Mouse (Mus musculus): ENCODE results near the gene Dhx15. TPM values are rescaled to one million over a fixed set of nuclear protein-coding genes. Genes with fewer than 3 reads are reported as not detected.
A peak's percentile ranks its signal among the peaks of the same experiment; 100 is the strongest.

Dhx15 gene
- polyA plus RNA-seq, 1 experiment from 2014 or later: 176 TPM

GRCm38 (mm10) chr5:52116404-52116803, 73.9 kb downstream of the Dhx15 start:
- peak overlapping the region; percentile 100 for H3K4me2 ChIP-seq (replicated peaks)
- no peak overlapping the region for H3K9ac ChIP-seq
- peak overlapping the region; percentile 72 for H3K4me3 ChIP-seq
- no peak overlapping the region for H3K27ac ChIP-seq
- peaks cover 57% of the 10 kb centered on the region for H3K27me3 ChIP-seq
- 5% methylated on average over 17 of the region's 17 CpGs for WGBS
- no peaks in the 10 kb centered on the region for H3K9me3 ChIP-seq
- ATAC-seq (ENCODE audit: low FRiP score, low read depth): peak; percentile 18; the same call in 1 of the 2 replicates
- H3K36me3 ChIP-seq: no peaks in the 10 kb centered on the region
- H3K4me1 ChIP-seq: peaks cover 38% of the 10 kb centered on the region

- Histone ChIP-seq H3K27me3 (peaks cover 62% of the 10 kb centered on the region), H3K27ac (no peak overlapping the region), H3K4me1 (peaks cover 38% of the 10 kb centered on the region), H3K4me2 (replicated peaks) (peak overlapping the region; percentile 100), H3K9ac (peak overlapping the region; percentile 65), H3K36me3 (no peaks in the 10 kb centered on the region), H3K9me3 (no peaks in the 10 kb centered on the region), H3K4me3 (peak overlapping the region; percentile 72)
- peak; percentile 81 for ATAC-seq (ENCODE audit: low FRiP score, low read depth)
- under 1% methylated on average over 53 of the region's 53 CpGs for WGBS
Measured at GRCm38 (mm10) chr5:52115821-52116317, 74.4 kb downstream of the Dhx15 start.

- H3K27me3 ChIP-seq: peaks cover 72% of the 10 kb centered on the region
- no peak for ATAC-seq (ENCODE audit: low FRiP score, low read depth)
Measured at GRCm38 (mm10) chr5:52114751-52115451, 75.4 kb downstream of the Dhx15 start.

GRCm38 (mm10) chr5:52113851-52114731, 76.2 kb downstream of the Dhx15 start:
- ATAC-seq (ENCODE audit: low FRiP score, low read depth): peak; percentile 21; the same call in 1 of the 2 replicates
- Histone ChIP-seq H3K27me3 (peaks cover 80% of the 10 kb centered on the region), H3K4me3 (peak overlapping the region; percentile 72), H3K4me2 (replicated peaks) (peak overlapping the region; percentile 100), H3K4me1 (peaks cover 38% of the 10 kb centered on the region), H3K9me3 (no peaks in the 10 kb centered on the region), H3K36me3 (no peaks in the 10 kb centered on the region), H3K9ac (peak overlapping the region; percentile 66), H3K27ac (no peak overlapping the region)
- WGBS: under 1% methylated on average over 53 of the region's 54 CpGs

More at GRCm38 (mm10) chr5:52114751-52115451, 75.4 kb downstream of the Dhx15 start:
- H3K27ac ChIP-seq: no peak overlapping the region
- peaks cover 38% of the 10 kb centered on the region for H3K4me1 ChIP-seq
- H3K9me3 ChIP-seq: no peaks in the 10 kb centered on the region
- H3K9ac ChIP-seq: peak overlapping the region; percentile 65
- under 1% methylated on average over 48 of the region's 48 CpGs for WGBS
- peak overlapping the region; percentile 100 for H3K4me2 ChIP-seq (replicated peaks)
- peak overlapping the region; percentile 72 for H3K4me3 ChIP-seq
- no peaks in the 10 kb centered on the region for H3K36me3 ChIP-seq

GRCm38 (mm10) chr5:52112953-52113841, 77.1 kb downstream of the Dhx15 start:
- no peaks in the 10 kb centered on the region for H3K36me3 ChIP-seq
- H3K27ac ChIP-seq: no peak overlapping the region
- peak; percentile 14; the same call in 1 of the 2 replicates for ATAC-seq (ENCODE audit: low FRiP score, low read depth)
- H3K4me2 ChIP-seq (replicated peaks): peak overlapping the region; percentile 100
- WGBS: under 1% methylated on average over 71 of the region's 73 CpGs
- peaks cover 81% of the 10 kb centered on the region for H3K27me3 ChIP-seq
- H3K4me3 ChIP-seq: peak overlapping the region; percentile 72
- peak overlapping the region; percentile 66 for H3K9ac ChIP-seq
- H3K9me3 ChIP-seq: no peaks in the 10 kb centered on the region
- peaks cover 38% of the 10 kb centered on the region for H3K4me1 ChIP-seq

- H3K4me3 ChIP-seq: peak overlapping the region; percentile 72
- 8% methylated on average over 16 of the region's 16 CpGs for WGBS
- no peak overlapping the region for H3K27ac ChIP-seq
- peak overlapping the region; percentile 66; the same call in 1 of the 2 replicates for H3K9ac ChIP-seq
- no peaks in the 10 kb centered on the region for H3K9me3 ChIP-seq
- H3K4me1 ChIP-seq: peaks cover 38% of the 10 kb centered on the region
- no peaks in the 10 kb centered on the region for H3K36me3 ChIP-seq
- peaks cover 75% of the 10 kb centered on the region for H3K27me3 ChIP-seq
- H3K4me2 ChIP-seq (replicated peaks): peak overlapping the region; percentile 100
- ATAC-seq (ENCODE audit: low FRiP score, low read depth): no peak
Measured at GRCm38 (mm10) chr5:52112191-52112760, 78.0 kb downstream of the Dhx15 start.

- Histone ChIP-seq H3K4me3 (no peak overlapping the region), H3K36me3 (no peaks in the 10 kb centered on the region), H3K4me1 (peaks cover 33% of the 10 kb centered on the region), H3K9me3 (no peaks in the 10 kb centered on the region), H3K27me3 (peaks cover 67% of the 10 kb centered on the region), H3K9ac (no peak overlapping the region), H3K4me2 (replicated peaks) (no peak overlapping the region), H3K27ac (no peak overlapping the region)
- WGBS: 46% methylated on average over 10 of the region's 10 CpGs
- no peak for ATAC-seq (ENCODE audit: low FRiP score, low read depth)
Measured at GRCm38 (mm10) chr5:52110808-52111663, 79.3 kb downstream of the Dhx15 start.

Small RNA genes within 50 kb of the gene (microRNA-seq; reads per million reads assigned to microRNA genes)
- not detected for gene Mir6417

Other genes starting within 250 kb of the Dhx15 start
- 0.20 and 0.28 TPM in 2 replicates for gene Sod3, start 173.3 kb upstream of the Dhx15 start, polyA plus RNA-seq (2015; fragmentation: Nextera tagmentation; extraction: Ambion mirVana)